Mouse (Mus musculus) myocyte (in vitro differentiated cells): Measurements from ENCODE around the gene Smad6. TPM values are rescaled to one million over a fixed set of nuclear protein-coding genes. Genes with fewer than 3 reads are reported as not detected.

Source experiments
- H3K27me3 ChIP-seq: one replicate; pipeline ENCODE4 v1.6.1; 2011; ENCODE audit not compliant: control insufficient read depth, insufficient read depth, insufficient read length
- H3K36me3 ChIP-seq: one replicate; pipeline ENCODE4 v1.6.1; 2011; ENCODE audit not compliant: control insufficient read depth, insufficient read depth
- H3K4me2 ChIP-seq: one replicate; pipeline ENCODE4 v1.6.1; 2011; ENCODE audit warnings: low read depth, control low read depth
- H3K4me3 ChIP-seq: one replicate; pipeline ENCODE4 v1.5.1; 2011; ENCODE audit warnings: mild to moderate bottlenecking, control low read depth, moderate library complexity
- H3K79me2 ChIP-seq: one replicate; pipeline ENCODE4 v1.6.1; 2011; ENCODE audit not compliant: control insufficient read depth, insufficient read depth
- H3ac ChIP-seq: one replicate; pipeline ENCODE4 v1.6.1; 2011; ENCODE audit not compliant: control insufficient read depth, insufficient read length
- CEBPB ChIP-seq: IDR thresholded peaks from 2 replicates; pipeline ENCODE4 v1.6.1; 2011; ENCODE audit warnings: mild to moderate bottlenecking, moderate library complexity; ENCODE audit not compliant: poor library complexity, insufficient read depth, severe bottlenecking
- E2F4 ChIP-seq: IDR thresholded peaks from one replicate; pipeline ENCODE4 v1.6.1; 2011; ENCODE audit warnings: mild to moderate bottlenecking, control low read depth, moderate library complexity; ENCODE audit not compliant: insufficient read depth
- MAX ChIP-seq: IDR thresholded peaks from one replicate; pipeline ENCODE4 v1.6.1; 2011; ENCODE audit warnings: low read depth, mild to moderate bottlenecking, control low read depth
- MYOD1 ChIP-seq, 3 experiments: IDR thresholded peaks; one replicate each; pipeline ENCODE4 v1.6.1; 2011; ENCODE audit warnings: control low read depth in 2 of 3, low read depth in 2 of 3, mild to moderate bottlenecking in 2 of 3, moderate library complexity in 1 of 3; ENCODE audit not compliant: insufficient read length in 2 of 3, control insufficient read depth in 1 of 3
- MYOG ChIP-seq, 3 experiments: IDR thresholded peaks; one replicate each; pipeline ENCODE4 v1.6.1; 2011; ENCODE audit warnings: control low read depth in 2 of 3, low read depth in 2 of 3, mild to moderate bottlenecking in 2 of 3; ENCODE audit not compliant: insufficient read length in 2 of 3, control insufficient read depth in 1 of 3, insufficient read depth in 1 of 3
- POLR2A ChIP-seq: IDR thresholded peaks from one replicate; pipeline ENCODE4 v1.6.1; 2011; ENCODE audit warnings: low read depth, mild to moderate bottlenecking, control low read depth, moderate library complexity; ENCODE audit not compliant: insufficient read length
- POLR2AphosphoS2 ChIP-seq: IDR thresholded peaks from one replicate; pipeline ENCODE4 v1.6.1; 2011; ENCODE audit warnings: low read depth, control low read depth; ENCODE audit not compliant: insufficient read length
- REST ChIP-seq: IDR thresholded peaks from one replicate; pipeline ENCODE4 v1.6.1; 2011; ENCODE audit warnings: mild to moderate bottlenecking, control low read depth, moderate library complexity; ENCODE audit not compliant: insufficient read depth, insufficient read length
- SRF ChIP-seq: IDR thresholded peaks from one replicate; pipeline ENCODE4 v1.6.1; 2011; ENCODE audit warnings: low read depth; ENCODE audit not compliant: control insufficient read depth, insufficient read length
- TCF12 ChIP-seq: IDR thresholded peaks from one replicate; pipeline ENCODE4 v1.6.1; 2011; ENCODE audit warnings: mild to moderate bottlenecking, control low read depth; ENCODE audit not compliant: poor library complexity, insufficient read depth, severe bottlenecking
- TCF3 ChIP-seq: IDR thresholded peaks from one replicate; pipeline ENCODE4 v1.6.1; 2011; ENCODE audit warnings: low read depth, control low read depth; ENCODE audit not compliant: insufficient read length
- USF1 ChIP-seq: IDR thresholded peaks from one replicate; pipeline ENCODE4 v1.6.1; 2011; ENCODE audit warnings: low read depth, mild to moderate bottlenecking, control low read depth, moderate library complexity
- polyA plus RNA-seq: library from polyadenylated mRNA; unstranded; fragments of >200 nt; fragmentation: generic; extraction: Trizol; gene quantifications from one replicate; pipeline ENCODE4 v1.2.1, GENCODE M21; 2012; ENCODE audit warnings: missing spikeins

Gene Smad6
- polyA plus RNA-seq, 1 experiment: 1.5 TPM

DNA sequence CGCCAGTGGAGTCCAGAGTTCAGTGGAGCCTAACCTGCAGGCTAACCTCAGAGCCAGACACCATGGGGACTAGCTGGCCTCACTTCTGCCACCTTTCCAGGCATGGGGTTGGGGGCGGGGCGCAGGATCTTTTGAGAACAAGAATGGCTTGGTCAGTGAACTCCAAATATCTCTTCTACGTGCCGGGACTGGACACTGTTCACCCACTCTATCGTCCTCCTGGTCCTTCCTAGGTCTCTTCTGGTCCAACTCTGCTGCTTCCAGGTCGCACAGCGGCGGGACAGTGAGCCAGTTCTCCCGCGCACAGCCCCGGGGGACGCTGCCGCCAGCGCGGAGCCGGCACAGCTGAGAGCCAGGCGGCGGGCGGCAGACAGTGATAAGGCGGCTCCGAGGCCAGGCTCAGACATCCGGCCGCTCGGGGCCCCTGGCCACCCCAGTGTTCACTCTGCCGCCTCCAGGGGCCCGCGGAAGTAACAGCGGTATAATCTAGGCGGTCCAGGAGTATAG, 38.2 kb upstream of the Smad6 start:
- Histone ChIP-seq H3K4me3 (no peak overlapping the region), H3ac (no peak overlapping the region), H3K4me2 (no peak overlapping the region), H3K79me2 (no peaks in the 10 kb centered on the region), H3K36me3 (no peaks in the 10 kb centered on the region), H3K27me3 (no peaks in the 10 kb centered on the region)
- TF ChIP-seq REST (no peak), MYOD1 (IDR thresholded peaks at IDR 0.05; ENCODE audit: control insufficient read depth in 1 of 3, insufficient read length in 2 of 3, low read depth in 2 of 3) (no peak), MAX (no peak), POLR2A (no peak), TCF3 (no peak), POLR2AphosphoS2 (no peak), MYOG (IDR thresholded peaks at IDR 0.05; ENCODE audit: control insufficient read depth in 1 of 3, insufficient read depth in 1 of 3, insufficient read length in 2 of 3, low read depth in 2 of 3) (no peak), E2F4 (no peak), SRF (no peak), CEBPB (no peak)

DNA sequence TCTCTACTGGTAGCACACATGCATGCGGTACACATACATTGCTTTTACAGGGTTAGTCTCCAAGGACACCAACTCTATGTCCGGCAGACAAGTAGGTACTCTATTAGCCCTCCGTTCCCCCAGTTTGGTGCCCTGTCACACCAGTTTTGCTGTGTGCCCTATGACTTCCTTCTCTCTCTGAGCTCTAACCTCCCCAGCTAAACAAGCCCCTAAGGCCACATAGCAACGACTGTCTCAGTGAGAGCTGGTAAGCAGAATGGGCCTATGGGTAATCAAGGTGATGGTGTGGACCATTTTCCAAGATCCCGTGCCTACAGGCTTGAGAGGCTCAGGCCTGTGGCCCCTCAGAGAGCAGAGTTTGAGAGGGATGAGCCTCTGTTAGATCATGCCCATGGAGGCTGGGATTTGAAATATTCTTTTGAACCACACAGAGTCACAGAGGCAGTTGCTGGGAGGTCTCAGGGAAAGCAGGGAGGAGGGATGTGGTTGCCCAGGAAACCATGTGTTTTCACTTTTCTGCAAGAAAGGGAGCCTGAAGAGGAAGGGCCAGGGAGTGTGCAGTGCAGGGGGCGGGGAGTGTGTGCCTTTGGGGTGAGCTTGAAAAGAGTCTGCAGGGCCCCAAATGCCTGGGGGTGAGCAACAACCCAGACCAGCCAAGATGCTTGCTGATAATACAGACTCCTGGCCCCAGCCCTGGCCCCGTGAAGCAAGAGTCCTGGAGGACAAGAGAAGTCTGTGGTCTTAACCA, 36.2 kb upstream of the Smad6 start:
- no peak overlapping the region for H3K4me3 ChIP-seq
- H3ac ChIP-seq: no peak overlapping the region
- no peak for TF ChIP-seq TCF3
- TF ChIP-seq MAX: no peak
- TF ChIP-seq SRF: no peak
- no peak for TF ChIP-seq REST
- no peak for TF ChIP-seq TCF12
- no peak for TF ChIP-seq E2F4
- no peak for TF ChIP-seq CEBPB
- TF ChIP-seq USF1: no peak
- TF ChIP-seq POLR2A: no peak
- TF ChIP-seq MYOD1 (IDR thresholded peaks at IDR 0.05; ENCODE audit: control insufficient read depth in 1 of 3, insufficient read length in 2 of 3, low read depth in 2 of 3): no peak
- no peak for TF ChIP-seq MYOG (IDR thresholded peaks at IDR 0.05; ENCODE audit: control insufficient read depth in 1 of 3, insufficient read depth in 1 of 3, insufficient read length in 2 of 3, low read depth in 2 of 3)
- no peak for TF ChIP-seq POLR2AphosphoS2
- no peak overlapping the region for H3K4me2 ChIP-seq
- no peaks in the 10 kb centered on the region for H3K79me2 ChIP-seq
- H3K27me3 ChIP-seq: no peaks in the 10 kb centered on the region
- no peaks in the 10 kb centered on the region for H3K36me3 ChIP-seq

DNA sequence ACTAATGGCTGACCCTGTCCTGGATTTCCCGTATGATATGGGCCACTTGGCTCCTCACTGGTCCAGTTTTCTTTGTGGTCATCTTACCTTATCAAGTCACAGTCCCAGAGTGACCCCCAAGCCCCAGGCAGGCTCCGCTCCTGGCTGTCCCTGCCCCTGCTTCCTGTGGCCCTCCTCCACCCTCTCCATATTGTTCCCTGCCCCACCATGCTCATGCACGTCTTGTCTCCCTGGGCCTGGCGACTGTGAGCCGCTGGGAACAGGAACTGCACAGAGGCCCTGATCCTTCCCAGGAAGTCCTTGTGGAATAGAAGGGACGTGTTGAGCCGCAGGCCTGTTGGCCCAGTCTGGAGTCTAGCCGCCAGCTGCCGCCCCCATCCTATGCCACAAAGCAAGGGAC, 33.3 kb upstream of the Smad6 start:
- no peaks in the 10 kb centered on the region for H3K79me2 ChIP-seq
- no peak overlapping the region for H3K4me3 ChIP-seq
- TF ChIP-seq TCF3: no peak
- TF ChIP-seq REST: no peak
- no peak for TF ChIP-seq POLR2A
- TF ChIP-seq CEBPB: no peak
- TF ChIP-seq USF1: no peak
- TF ChIP-seq TCF12: no peak
- TF ChIP-seq SRF: no peak
- H3K4me2 ChIP-seq: no peak overlapping the region
- no peak overlapping the region for H3ac ChIP-seq
- no peaks in the 10 kb centered on the region for H3K27me3 ChIP-seq
- H3K36me3 ChIP-seq: no peaks in the 10 kb centered on the region

- H3K27me3 ChIP-seq: no peaks in the 10 kb centered on the region
- no peaks in the 10 kb centered on the region for H3K79me2 ChIP-seq
- TF ChIP-seq USF1: no peak
- no peak for TF ChIP-seq POLR2AphosphoS2
- no peak for TF ChIP-seq SRF
- no peak for TF ChIP-seq MYOD1 (IDR thresholded peaks at IDR 0.05; ENCODE audit: control insufficient read depth in 1 of 3, insufficient read length in 2 of 3, low read depth in 2 of 3)
- TF ChIP-seq TCF3: no peak
- no peak overlapping the region for H3K4me2 ChIP-seq
- no peaks in the 10 kb centered on the region for H3K36me3 ChIP-seq
- H3K4me3 ChIP-seq: no peak overlapping the region
- H3ac ChIP-seq: no peak overlapping the region
Measured at GRCm38 (mm10) chr9:64053786-64054185, 31.9 kb upstream of the Smad6 start.

GRCm38 (mm10) chr9:64051241-64051640, 29.4 kb upstream of the Smad6 start:
- H3K4me2 ChIP-seq: no peak overlapping the region
- no peaks in the 10 kb centered on the region for H3K27me3 ChIP-seq
- no peaks in the 10 kb centered on the region for H3K36me3 ChIP-seq
- H3ac ChIP-seq: no peak overlapping the region
- no peaks in the 10 kb centered on the region for H3K79me2 ChIP-seq
- no peak overlapping the region for H3K4me3 ChIP-seq
- TF ChIP-seq E2F4 (no peak), MYOD1 (IDR thresholded peaks at IDR 0.05; ENCODE audit: control insufficient read depth in 1 of 3, insufficient read length in 2 of 3, low read depth in 2 of 3) (no peak), MAX (no peak), TCF12 (no peak), REST (no peak), POLR2AphosphoS2 (no peak), SRF (no peak), POLR2A (no peak), TCF3 (no peak), MYOG (IDR thresholded peaks at IDR 0.05; ENCODE audit: control insufficient read depth in 1 of 3, insufficient read depth in 1 of 3, insufficient read length in 2 of 3, low read depth in 2 of 3) (no peak), USF1 (no peak), CEBPB (no peak)
